20 mouse cellular contexts compared by ENCODE assay signal in genomic region chr10:21918750-21919145, GRCm38 (mm10).
"Had no signal": no experiment of that assay in that cellular context is flagged by ENCODE, and none has a peak within 500 bp of the region (broad histone marks: within the 10 kb centered on the region; RNA-seq: fewer than 3 reads in every experiment).

No protein-coding gene starts in this region.

- ATAC-seq: liver, postnatal 0 days had no signal

- H3K36me3 ChIP-seq: limb, embryonic 12.5 days; limb, embryonic 15.5 days; lung, embryonic 15.5 days; stomach, embryonic 15.5 days had no signal

- H3K27me3 ChIP-seq: limb, embryonic 12.5 days; limb, embryonic 15.5 days; lung, embryonic 15.5 days; stomach, embryonic 15.5 days had no signal

- DNase-seq: kidney, postnatal 36 days; layer of hippocampus, postnatal 36 days; left cerebral cortex, postnatal 4 days; liver, postnatal 0 days; lung, postnatal 10 days; lung, postnatal 4 days; midbrain, embryonic 14.5 days; right cerebral cortex, adult 18-20 months; right cerebral cortex, postnatal 14 days; right cerebral cortex, postnatal 4 days; spleen, adult 18-20 months; thymus, postnatal 36 days had no signal

- H3K9me3 ChIP-seq: limb, embryonic 12.5 days; limb, embryonic 15.5 days; lung, embryonic 15.5 days; stomach, embryonic 15.5 days had no signal

- H3K4me2 ChIP-seq: limb, embryonic 12.5 days; limb, embryonic 15.5 days; liver, embryonic 11.5 days; lung, embryonic 15.5 days; midbrain, embryonic 11.5 days; stomach, embryonic 15.5 days had no signal

- H3K4me3 ChIP-seq: limb, embryonic 12.5 days; limb, embryonic 15.5 days; lung, embryonic 15.5 days; stomach, embryonic 15.5 days had no signal

- H3K27ac ChIP-seq: kidney, postnatal 0 days; limb, embryonic 12.5 days; limb, embryonic 15.5 days; liver, embryonic 14.5 days; lung, embryonic 15.5 days; stomach, embryonic 15.5 days had no signal

- H3K9ac ChIP-seq: limb, embryonic 12.5 days; limb, embryonic 15.5 days; liver, embryonic 14.5 days; liver, postnatal 0 days; lung, embryonic 15.5 days; stomach, embryonic 15.5 days had no signal
